Mouse (Mus musculus) liver, embryonic 14.5 days (tissue): ENCODE results near the gene Rer1. TPM values are rescaled to one million over a fixed set of nuclear protein-coding genes. Genes with fewer than 3 reads are reported as not detected.
"Not testable (repeated sequence)": the region's sequence is repeated elsewhere in the genome, so short reads cannot be mapped to it uniquely, and the experiment has no call there.

ENCODE experiments used
- ATAC-seq: fragments of 200-750 bp; cut with Nextera tagmentation; 2 replicates; pipeline ENCODE4 v1.8.0; 2017; ENCODE audit warnings: moderate number of reproducible peaks, mild to moderate bottlenecking, moderate library complexity; ENCODE audit not compliant: insufficient read depth
- DNase-seq, 3 experiments: peaks; one replicate each; pipeline ENCODE4 v3.0.0-alpha.2; 2012 to 2013; ENCODE audit warnings: low read depth in 3 of 3, low spot score in 3 of 3
- H3K27ac ChIP-seq: fragments of 300-500 bp; sonication (generic); 2 replicates; pipeline ENCODE4 v1.5.1; 2014; ENCODE audit warnings: moderate library complexity, mild to moderate bottlenecking, control low read depth, inconsistent platforms
- H3K27me3 ChIP-seq: fragments of 300-500 bp; sonication (generic); 2 replicates; pipeline ENCODE4 v1.6.1; 2014; ENCODE audit warnings: mild to moderate bottlenecking, low read length, moderate library complexity; ENCODE audit not compliant: control insufficient read depth, insufficient read depth
- H3K36me3 ChIP-seq: fragments of 300-500 bp; sonication (generic); replicated peaks from 2 replicates; pipeline ENCODE4 v1.6.1; 2014; ENCODE audit warnings: low read depth; ENCODE audit not compliant: control insufficient read depth, insufficient read depth
- H3K4me1 ChIP-seq, 2 experiments: fragments of 200-500 bp in 1 of 2; fragments of 300-500 bp in 1 of 2; sonication (generic) in 1 of 2; replicated peaks; 2 replicates each; pipeline ENCODE4 v1.6.1; 2012 to 2014; ENCODE audit warnings: antibody characterized with exemption in 1 of 2, inconsistent platforms in 1 of 2, low read length in 1 of 2; ENCODE audit not compliant: control insufficient read depth in 2 of 2, insufficient read depth in 2 of 2
- H3K4me2 ChIP-seq: fragments of 300-500 bp; sonication (generic); 2 replicates; pipeline ENCODE4 v1.6.1; 2014; ENCODE audit warnings: low read depth, mild to moderate bottlenecking, control low read depth, moderate library complexity
- H3K4me3 ChIP-seq, 2 experiments: fragments of 200-500 bp in 1 of 2; fragments of 300-500 bp in 1 of 2; sonication (generic) in 1 of 2; 2 replicates each; pipeline ENCODE4 v1.5.1; 2012 to 2014; ENCODE audit warnings: low read depth in 2 of 2, low read length in 2 of 2, mild to moderate bottlenecking in 2 of 2, control low read depth in 1 of 2, inconsistent platforms in 1 of 2, moderate library complexity in 1 of 2; ENCODE audit not compliant: insufficient read depth in 1 of 2
- H3K9ac ChIP-seq: fragments of 300-500 bp; sonication (generic); replicated peaks from 2 replicates; pipeline ENCODE4 v1.6.1; 2014; ENCODE audit warnings: mild to moderate bottlenecking, control low read depth, moderate library complexity
- H3K9me3 ChIP-seq: fragments of 300-500 bp; sonication (generic); 2 replicates; pipeline ENCODE4 v1.6.1; 2016; ENCODE audit warnings: low read length, mixed read lengths; ENCODE audit not compliant: control insufficient read depth
- CTCF ChIP-seq: IDR thresholded peaks from 2 replicates; pipeline ENCODE4 v1.5.1; 2016; ENCODE audit warnings: antibody characterized with exemption, low read depth, control low read depth
- EP300 ChIP-seq: IDR thresholded peaks from 2 replicates; pipeline ENCODE4 v1.6.1; 2016; ENCODE audit warnings: antibody characterized with exemption, low read depth
- WGBS: fragments of 180-500 bp; shearing (Covaris S2); extraction: QIAGEN DNeasy Blood & Tissue Kit; methylation state at CpG from one replicate; pipeline ENCODE4 v1.1.7; 2014; ENCODE audit not compliant: insufficient replicate concordance; 5-methylcytosine and 5-hydroxymethylcytosine counted together
- polyA plus RNA-seq, 2 experiments: library from polyadenylated mRNA; depleted of rRNA in 1 of 2; stranded (reverse) in 1 of 2; unstranded in 1 of 2; fragments of >200 nt; fragmentation: Nextera tagmentation in 1 of 2; extraction: Ambion mirVana in 1 of 2; gene quantifications; 2 replicates each; pipeline versions ENCODE4 v1.2.1 to v1.2.3; 2012 to 2014

Rer1 gene
- polyA plus RNA-seq, 2 experiments = 50.8 to 97.7 TPM

DNA sequence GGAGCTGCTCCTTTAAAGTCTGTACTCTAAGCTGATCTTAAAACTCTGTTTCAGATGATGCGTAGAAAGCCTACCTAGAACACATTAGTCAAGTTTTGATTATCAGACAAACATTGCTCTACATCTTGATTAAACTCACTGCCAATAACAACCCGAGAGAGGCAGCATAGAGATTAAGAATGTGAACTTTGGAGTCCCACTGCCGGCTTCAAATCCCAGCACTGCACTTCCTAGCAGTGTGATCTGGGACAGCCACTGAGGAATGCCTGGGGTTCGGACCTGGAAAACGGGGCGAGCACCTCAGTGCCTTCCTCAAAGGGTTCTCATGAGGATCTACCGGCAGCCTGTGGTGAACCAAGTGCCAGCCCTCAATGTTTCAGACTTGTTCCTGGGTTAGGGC is 1.8 kb downstream of the Rer1 start:
- Histone ChIP-seq H3K9ac (0 out of 2 replicates have a peak overlapping the region, but pooled peaks have one; percentile 33), H3K4me1 (peaks cover 18 to 20% of the 10 kb centered on the region in 2 experiments), H3K9me3 (no peaks in the 10 kb centered on the region), H3K4me3 (no peak overlapping the region; a peak in 2 of 4 replicates), H3K27ac (no peak overlapping the region), H3K36me3 (peaks cover 31% of the 10 kb centered on the region), H3K27me3 (no peaks in the 10 kb centered on the region), H3K4me2 (peak overlapping the region; percentile 92)
- ATAC-seq (no peak), DNase-seq (no peak)
- TF ChIP-seq CTCF = no peak
- WGBS = 72% methylated on average over 7 of the region's 7 CpGs

DNA sequence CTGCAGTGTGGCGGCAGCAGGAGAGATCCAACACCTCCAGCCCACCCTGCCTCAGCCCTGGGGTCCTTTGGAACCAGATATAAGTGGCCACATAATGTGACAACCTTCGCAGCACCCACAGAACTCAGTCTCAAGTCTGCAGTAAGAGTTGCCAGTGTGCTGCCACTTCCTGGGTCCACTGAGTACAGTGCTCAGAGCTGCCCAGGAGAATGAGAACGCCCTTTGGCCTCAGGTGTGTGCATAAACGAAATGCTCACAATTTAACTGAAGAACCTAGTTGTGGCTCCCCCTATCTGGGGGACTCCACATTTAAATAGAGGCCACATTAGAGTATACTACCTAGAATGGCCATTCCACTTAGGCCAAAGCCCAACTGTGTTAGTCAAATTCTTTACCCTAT is 2.6 kb downstream of the Rer1 start:
- no peak overlapping the region; the same call in 1 of the 2 replicates for H3K9ac ChIP-seq
- peaks cover 18 to 20% of the 10 kb centered on the region in 2 experiments for H3K4me1 ChIP-seq
- TF ChIP-seq EP300 (no peak), CTCF (no peak)
- 0 out of 2 replicates have a peak overlapping the region, but pooled peaks have one; percentile 11 for H3K4me2 ChIP-seq
- DNase-seq (no peak), ATAC-seq (no peak)
- H3K27me3 ChIP-seq = no peaks in the 10 kb centered on the region
- H3K36me3 ChIP-seq = peaks cover 36% of the 10 kb centered on the region
- no peak overlapping the region for H3K27ac ChIP-seq
- H3K9me3 ChIP-seq = no peaks in the 10 kb centered on the region
- no peak overlapping the region for H3K4me3 ChIP-seq
- WGBS = 75% methylated on average over 4 of the region's 4 CpGs

DNA sequence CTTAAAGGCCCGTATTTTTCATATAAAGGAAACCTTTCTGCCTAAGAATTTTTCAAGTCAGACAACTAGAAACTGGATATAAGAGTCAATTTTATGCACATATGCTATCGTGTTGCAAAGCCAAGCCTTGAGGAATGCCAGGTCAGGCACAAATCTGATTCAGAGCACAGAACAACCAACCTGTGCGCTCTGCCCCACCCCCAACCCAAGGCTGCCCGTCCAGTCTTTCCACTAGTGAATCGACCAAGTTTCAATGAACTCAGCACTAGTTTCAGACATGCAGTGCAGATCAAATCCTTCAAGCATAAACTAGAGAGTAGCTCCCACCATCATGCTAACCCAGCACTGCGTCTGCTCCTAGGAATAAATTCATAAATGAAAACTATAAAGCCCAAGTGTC is 6.5 kb downstream of the Rer1 start:
- no peak for TF ChIP-seq CTCF
- TF ChIP-seq EP300 = no peak
- peaks cover 70% of the 10 kb centered on the region for H3K36me3 ChIP-seq
- H3K9ac ChIP-seq = no peak overlapping the region
- H3K9me3 ChIP-seq = no peaks in the 10 kb centered on the region
- H3K4me2 ChIP-seq = no peak overlapping the region
- no peak overlapping the region for H3K27ac ChIP-seq
- WGBS = 85% methylated on average over 6 of the region's 6 CpGs
- H3K4me3 ChIP-seq = no peak overlapping the region
- ATAC-seq (no peak), DNase-seq (no peak)
- no peaks in the 10 kb centered on the region for H3K27me3 ChIP-seq
- H3K4me1 ChIP-seq = peaks cover 3 to 6% of the 10 kb centered on the region in 2 experiments; a peak in 3 of 4 replicates

DNA sequence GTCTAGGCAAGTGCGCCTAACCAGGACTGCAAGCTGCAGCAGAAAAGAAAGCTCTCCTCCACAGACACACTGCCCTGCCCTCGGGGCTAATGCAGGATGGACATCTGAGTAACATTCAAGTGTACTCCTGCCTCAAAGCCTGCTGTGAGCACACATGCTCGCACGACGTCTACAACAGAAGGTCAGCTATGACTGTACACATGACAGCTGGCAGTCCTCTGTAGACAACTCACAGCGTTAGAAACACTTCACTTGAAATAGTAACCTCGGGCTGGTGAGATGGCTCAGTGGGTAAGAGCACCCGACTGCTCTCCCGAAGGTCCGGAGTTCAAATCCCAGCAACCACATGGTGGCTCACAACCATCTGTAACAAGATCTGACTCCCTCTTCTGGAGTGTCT is 7.4 kb downstream of the Rer1 start:
- DNase-seq = not testable (repeated sequence)

DNA sequence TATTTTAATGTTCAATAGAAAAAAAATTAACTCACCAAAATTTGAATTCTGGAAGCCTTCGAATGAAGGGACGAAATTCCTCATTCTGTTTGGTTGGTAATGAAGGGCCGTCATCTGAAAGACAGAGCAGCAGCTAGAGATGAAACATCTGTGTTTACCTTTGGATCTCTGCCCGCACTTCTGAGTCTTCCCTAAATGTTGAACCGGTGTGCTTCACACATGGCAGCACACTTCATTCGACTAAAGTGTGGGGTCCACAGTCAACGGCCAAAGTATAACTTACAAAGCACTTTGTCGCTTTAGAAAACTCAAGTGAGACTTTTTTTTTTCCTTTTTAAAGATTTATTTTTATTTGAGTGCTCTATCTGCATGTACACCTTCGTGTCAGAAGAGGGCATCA is 9.5 kb downstream of the Rer1 start:
- Histone ChIP-seq H3K36me3 (peaks cover 84% of the 10 kb centered on the region), H3K27ac (no peak overlapping the region), H3K9ac (no peak overlapping the region), H3K27me3 (no peaks in the 10 kb centered on the region), H3K4me2 (no peak overlapping the region), H3K9me3 (no peaks in the 10 kb centered on the region), H3K4me1 (no peaks in the 10 kb centered on the region), H3K4me3 (no peak overlapping the region)
- ATAC-seq (no peak), DNase-seq (no peak)
- WGBS = 84% methylated on average over 9 of the region's 9 CpGs
- no peak for TF ChIP-seq CTCF
- no peak for TF ChIP-seq EP300

More for the DNA sequence above, 7.4 kb downstream of the Rer1 start:
- not testable (repeated sequence) for H3K4me2 ChIP-seq, H3K4me1 ChIP-seq, H3K27me3 ChIP-seq, H3K27ac ChIP-seq, H3K4me3 ChIP-seq, H3K9ac ChIP-seq, H3K9me3 ChIP-seq, ATAC-seq
- H3K36me3 ChIP-seq = peaks cover 76% of the 10 kb centered on the region
- WGBS = 82% methylated on average over 10 of the region's 10 CpGs
